Mouse (Mus musculus) right cerebral cortex, postnatal 4 days (tissue): ENCODE measurements at regions not wholly inside any gene's neighbourhood (a gene's known extent, or its start where the extent isn't known, plus 50 kb on each side); places are given as distances from the start of the nearest gene placed in this dataset.

ENCODE experiments used
- DNase-seq: peaks from one replicate; pipeline ENCODE4 v3.0.0-alpha.2; 2022

DNA sequence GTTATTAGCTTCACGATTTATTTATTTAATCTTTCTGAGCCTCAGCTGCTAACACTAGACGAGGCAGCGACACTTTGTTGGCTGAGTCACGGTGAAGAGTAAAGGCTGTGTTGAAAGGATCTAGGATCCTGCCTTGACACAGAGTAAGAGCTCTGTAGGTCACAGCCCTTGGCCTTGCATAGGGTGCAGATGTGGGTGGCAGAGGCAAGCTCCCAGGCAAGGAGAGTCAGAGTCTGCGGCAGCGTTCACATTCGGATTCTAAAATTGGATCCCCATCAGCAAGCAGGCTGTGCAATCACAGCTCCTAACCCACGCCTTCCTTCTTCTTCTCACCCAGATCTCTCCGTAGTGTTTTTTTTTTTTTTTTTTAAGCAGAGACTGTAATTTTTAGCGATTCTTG is 94.3 kb upstream of the Prickle1 start:
- DNase-seq = peak; percentile 28

DNA sequence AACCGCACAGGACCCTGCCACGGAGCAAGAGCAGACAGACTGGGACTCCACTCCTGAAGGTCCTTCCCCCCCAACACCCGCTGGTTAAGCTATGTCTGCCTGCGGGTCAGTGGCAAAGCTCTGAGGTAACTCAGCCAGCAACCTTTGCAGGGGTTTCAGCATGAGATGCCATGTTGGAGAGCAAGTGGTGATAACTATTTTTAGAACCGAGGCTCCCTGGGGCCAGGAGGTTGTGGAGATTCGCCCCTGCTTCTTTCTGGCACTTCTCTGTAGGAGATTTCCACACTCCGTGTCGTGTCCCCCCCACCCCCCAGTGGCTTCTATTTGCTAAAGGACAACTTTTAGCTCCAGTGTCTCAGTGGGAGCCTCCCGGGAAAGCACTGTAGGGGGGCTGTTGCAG is 90.7 kb upstream of the Prickle1 start:
- DNase-seq = no peak

DNA sequence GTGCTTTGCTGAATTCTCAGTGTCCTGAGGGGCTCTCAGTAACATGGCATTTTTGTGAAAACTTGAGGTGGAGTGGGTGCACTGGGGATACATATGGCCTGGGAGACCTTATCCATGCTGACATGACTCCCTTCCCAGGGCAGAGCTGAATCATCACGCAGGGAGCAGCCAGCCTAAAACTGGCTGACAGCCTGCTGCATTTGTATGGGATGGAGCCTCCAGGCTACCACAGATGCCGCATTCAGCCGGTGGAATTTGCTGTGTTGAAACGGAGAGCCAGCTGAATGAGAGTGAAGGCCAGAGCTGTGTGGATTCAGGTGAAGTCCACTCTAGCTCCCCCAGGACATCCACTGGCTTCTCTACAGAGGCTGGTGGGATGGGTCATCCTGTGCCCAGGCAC is 85.9 kb upstream of the Prickle1 start:
- no peak for DNase-seq

DNA sequence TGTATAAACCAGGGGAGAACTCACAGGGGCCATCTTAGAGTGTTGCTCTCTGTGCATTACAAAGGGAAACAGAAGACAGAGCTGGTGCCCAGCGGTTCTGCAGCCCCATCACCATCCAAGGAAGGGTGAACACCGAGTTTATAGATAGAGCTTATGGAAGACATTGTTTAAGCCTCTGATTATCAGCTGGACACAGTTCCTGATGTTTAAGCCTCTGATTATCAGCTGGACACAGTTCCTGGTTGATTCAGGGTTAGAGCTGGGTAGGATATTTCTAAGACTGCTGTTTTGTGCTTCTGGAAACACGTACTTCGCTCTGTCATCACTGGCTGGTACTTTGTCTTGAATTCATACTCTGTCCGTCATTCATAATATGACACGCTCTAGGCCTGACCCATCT is 79.9 kb upstream of the Prickle1 start:
- no peak for DNase-seq

DNA sequence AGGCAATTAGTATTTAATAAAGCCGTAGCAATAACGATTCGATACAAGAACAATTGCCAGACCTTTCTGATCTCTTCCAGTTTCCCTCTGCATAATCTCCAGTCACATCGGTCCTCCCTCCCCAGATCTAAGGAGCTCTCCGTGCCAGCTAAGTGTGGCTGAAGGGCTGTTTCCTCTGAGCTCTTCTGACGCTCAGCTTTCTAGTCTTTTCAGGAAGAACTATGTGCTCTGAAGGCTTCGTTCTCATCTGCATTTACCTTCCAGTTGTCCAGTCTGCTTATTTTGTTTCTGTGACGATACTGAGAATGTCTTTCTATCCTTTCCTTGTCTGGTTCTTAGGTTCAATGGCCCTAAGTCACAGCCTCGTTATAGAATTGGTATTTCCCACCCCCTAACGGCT is 78.3 kb upstream of the Prickle1 start:
- DNase-seq = no peak

DNA sequence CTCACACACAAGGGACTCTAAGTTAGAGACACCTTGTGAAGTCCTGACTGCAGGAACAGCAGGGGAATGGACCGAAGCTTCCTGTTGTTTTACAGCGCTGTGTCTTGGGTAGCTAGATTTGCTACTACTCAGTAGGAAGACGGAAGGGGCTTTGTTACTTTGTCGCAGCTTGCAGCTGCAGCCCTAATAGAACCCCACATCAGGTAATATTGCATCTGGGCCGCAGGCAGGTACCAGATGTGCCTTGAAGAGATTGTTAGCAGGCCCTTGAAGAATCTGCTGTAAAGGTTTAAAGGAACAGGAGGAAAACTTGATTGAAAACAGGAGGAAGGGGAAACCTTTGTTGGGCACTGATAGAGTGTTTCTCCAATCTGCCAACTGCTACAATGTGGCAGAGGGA is 68.2 kb upstream of the Prickle1 start:
- DNase-seq = no peak

DNA sequence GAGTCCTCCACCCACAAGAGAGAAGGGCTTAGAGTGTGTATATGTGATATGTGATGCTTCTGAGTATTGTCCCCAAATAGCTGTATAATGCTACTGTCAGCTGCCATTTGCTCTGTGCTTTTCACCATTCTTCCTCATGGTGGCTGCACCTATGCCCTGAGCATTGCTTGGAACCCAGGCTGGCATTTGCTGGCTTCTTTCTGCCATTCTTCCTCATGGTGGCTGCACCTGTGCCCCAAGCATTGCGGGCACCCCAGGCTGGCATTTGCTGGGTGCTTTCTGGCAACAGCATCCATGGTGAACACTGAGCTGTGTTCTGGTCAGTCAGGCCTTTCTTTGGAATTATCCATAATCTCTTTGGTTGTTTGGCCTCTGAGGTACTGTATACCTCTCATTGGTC is 66.9 kb upstream of the Prickle1 start:
- no peak for DNase-seq

DNA sequence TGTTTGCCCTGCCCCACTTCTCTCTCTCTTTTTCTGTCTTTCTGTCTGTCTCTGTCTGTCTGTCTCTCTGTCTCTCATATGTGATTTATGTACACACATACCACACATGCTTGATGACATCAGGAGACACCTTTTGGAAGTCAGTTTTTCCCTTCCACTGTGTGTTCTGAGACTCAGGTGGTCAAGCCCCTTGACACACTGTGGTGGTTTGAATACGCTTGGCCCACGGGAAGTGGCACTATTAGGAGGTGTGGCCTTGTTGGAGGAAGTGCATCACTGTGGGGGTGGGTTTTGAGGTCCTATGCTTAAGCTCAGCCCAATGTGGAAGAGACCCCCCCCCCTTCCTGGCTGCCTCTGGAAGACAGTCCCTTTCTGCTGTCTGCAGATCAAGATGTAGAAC is 66.1 kb upstream of the Prickle1 start:
- no peak for DNase-seq

DNA sequence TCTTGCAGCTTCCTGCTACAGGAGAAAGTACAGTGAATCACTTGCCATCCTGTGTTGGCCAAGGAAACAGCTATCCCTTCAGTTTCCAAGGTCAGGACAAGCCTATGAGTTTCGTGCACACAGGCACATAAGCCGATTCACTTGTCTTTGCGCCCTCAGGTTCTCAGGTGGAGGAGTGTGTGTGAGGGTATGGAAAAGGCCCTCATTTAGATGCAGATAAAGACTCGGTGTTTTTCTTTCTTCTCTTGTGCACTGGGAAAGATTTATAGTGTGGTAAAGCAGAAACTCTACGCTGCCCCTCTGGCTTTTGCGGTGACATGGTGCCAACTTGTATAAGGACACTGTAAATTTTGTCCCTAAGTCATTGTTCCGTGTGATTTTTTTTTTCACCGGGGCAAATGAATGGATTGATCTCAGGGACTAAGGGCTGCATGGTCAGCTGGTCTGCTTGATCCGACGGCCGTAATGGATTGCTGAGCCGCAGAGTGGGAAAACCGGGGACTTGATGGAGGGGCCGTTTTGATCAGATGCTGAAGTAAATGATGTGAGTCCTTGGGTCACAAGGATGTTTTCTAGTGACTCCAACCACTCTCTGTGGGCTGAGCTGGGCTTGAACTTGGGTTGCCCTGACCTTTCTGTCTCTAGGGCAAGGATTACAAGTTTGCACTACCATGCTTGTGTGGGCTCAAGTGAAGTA is 65.4 kb upstream of the Prickle1 start:
- DNase-seq = no peak

DNA sequence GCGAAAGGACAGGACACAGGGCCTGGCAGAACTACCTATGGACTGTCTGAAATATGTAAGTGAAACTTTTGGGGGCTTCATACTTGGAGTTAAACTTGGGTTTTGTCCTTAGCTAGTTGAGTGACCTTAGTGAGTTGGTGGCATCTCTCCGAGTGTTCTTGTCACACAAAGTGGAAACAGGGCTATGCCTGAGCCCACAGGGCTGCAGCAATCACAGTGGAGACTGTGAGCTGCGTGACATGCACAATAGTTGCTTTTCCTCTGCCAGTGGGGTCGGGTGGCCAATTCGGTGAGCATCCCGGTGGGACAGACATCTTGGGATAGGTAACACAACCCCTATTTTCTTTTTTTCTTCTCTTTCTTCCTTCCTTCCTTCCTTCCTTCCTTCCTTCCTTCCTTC is 61.5 kb upstream of the Prickle1 start:
- no peak for DNase-seq

DNA sequence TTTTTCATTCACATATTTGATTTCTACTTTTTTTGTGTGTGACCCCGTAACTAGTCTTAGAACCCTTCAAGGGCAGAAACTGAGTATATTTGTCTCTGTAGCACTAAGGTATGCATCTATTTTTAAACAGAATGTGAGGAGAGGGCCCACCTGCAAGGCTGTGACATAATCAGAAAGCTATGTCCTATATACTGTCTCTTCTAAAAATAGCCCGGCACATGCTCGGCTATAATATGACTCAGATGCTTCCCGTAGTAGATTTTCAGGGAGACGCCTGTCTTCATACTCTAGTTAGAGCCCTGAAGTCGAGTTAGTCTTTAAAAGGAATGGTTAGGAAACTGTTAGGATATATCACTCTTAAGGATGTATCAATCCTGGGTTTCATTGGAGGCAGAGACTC is 61.0 kb upstream of the Prickle1 start:
- no peak for DNase-seq

DNA sequence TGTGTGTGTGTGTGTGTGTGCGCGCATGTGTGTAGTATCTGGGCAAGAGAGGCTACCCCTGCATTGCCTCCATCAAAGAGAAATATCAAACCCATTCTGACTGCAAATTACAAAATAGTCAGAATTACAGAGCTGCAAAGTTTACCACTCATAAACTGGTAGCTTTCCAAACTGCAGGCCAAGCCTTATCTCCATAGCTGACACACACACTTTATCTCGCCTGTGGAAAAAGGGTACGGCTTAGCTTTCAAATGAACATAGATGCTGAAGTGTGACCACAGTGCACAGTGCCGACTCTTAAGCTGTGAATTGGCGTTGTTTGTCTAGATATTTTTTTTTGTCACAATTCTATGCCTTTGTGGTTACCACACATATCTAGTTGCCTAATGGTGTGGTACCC is 60.1 kb upstream of the Prickle1 start:
- DNase-seq = no peak

DNA sequence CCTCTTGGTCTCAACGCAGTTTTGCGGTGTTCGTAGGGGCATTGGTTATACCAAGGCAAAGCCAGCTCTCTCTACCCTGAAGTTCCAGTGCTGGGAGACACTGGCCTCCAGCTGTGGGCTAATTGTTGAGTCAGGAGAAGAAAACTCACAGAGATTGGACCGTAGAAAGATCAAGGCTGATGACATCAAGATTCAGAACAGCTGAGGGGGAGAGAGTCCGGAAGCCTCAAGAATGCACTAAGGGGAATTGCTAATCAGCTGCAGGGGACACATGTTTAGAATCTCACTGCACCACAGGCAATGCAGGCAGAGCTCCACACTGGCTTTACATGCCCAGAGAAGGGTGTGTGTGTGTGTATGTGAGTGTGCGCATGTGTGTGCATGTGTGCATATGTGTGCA is 59.6 kb upstream of the Prickle1 start:
- DNase-seq = no peak

DNA sequence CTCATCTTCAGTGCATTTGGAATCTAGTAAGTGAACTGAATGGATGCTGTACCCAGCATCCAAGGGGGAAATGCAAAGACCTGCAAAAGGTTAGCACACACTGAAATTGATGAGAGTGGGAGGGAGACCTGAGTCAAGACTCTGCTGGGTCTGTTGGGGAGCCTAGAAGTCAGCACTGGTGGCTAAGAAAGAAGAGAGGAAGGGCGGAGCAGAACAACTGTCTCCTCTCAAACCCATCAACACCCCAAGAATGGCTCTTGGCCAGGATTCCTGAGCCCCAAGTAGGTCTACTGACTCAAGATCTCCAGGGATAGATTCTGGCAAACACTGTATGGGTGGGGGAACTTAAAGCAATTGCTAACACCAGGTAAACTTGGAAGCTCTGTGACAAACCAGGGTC is 57.7 kb upstream of the Prickle1 start:
- no peak for DNase-seq

DNA sequence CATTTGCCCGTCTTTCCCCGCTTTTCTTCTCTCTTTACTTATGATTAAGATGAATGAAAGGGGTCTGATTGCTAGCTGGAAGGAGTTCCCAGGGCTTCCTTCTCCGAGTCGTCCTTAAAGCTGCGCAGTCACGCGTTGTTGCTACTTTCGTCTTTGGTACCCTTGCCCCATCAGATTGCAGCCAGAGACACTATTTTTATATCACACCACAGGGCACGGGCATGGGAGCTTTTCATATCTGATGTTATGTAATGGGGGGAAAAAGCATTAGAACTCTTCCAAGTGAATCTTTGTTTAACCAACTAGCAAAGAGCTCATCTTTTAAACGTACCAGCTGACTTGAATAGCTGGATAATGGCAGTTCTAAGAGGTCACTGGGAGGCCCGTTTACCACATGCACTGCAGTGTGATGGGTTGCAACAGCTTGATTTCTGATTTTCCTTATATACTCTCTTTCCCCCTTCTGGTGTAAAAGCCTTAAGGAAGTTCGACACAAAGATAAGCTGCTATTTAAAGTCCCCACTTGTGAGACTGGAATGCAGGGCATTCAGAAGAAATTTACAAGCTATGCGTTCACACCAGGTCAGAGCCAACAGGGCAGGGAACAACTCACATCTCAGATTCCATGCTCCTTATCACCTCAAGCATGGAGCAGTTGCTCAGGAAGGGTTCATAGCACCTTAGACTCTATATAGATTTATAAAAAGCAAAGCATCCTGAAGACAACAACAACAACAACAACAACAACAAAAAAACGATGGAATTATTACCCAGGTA is 55.5 kb upstream of the Prickle1 start:
- no peak for DNase-seq

DNA sequence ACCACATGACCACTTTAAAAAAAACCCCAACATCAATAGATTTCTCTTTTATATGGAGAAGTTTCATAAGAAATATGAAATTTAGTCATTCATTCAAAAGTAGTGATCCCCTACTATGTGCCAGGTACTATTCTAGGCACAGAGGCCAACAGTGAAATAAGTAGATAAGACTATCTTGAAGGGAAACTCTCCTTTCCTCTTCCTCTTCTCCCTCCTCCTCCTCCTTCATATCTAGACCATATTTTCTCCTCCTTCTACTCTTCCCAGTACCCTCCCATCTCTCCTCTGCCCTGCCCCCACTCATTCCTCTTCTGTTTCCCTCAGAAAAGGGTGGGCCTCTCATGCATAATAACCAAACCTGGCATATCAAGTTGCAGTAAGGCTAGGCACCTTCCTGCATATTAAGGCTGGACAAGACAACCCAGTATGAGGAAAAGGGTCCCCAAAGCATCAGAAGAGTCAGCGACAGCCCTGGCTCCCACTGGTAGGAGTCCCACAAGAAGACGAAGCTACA is 54.4 kb upstream of the Prickle1 start:
- no peak for DNase-seq

DNA sequence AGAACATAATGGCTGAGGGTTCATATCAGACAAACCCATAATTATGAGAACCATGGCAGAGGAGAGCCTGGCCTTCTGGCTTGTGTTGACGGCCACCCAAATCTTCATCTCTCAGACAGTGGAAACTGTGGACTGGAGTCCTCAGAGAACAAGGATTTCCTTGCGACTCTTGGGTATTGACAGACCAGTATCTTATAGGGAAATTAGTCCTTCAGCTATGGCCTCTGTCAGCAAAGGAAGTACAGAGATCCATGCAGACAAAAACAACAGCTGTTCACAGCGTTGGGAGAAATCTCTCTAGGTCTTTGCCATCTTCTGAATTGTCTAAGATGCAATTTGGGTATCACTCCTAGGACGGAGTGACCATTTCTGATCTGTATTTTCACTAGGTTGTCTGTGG is 53.0 kb upstream of the Prickle1 start:
- no peak for DNase-seq

DNA sequence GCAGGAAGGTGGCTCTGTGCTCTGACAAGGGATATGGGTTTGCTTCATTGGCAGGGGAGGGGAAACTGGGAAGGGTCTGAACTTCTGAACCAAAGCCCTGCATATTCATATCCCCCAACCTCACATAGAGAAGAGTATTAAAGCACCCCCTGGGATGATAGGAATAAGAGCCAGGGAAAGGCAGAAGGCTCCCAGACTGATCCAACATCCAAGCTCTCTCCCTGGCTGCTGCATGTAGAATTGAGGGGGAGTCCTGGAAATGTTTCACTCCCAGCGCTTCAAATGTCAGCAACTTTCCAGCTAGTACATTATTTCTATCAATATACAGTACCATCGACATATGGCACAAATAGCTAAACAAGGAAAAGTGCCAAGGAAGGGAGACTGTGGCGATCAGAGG is 51.1 kb upstream of the Prickle1 start:
- no peak for DNase-seq

DNA sequence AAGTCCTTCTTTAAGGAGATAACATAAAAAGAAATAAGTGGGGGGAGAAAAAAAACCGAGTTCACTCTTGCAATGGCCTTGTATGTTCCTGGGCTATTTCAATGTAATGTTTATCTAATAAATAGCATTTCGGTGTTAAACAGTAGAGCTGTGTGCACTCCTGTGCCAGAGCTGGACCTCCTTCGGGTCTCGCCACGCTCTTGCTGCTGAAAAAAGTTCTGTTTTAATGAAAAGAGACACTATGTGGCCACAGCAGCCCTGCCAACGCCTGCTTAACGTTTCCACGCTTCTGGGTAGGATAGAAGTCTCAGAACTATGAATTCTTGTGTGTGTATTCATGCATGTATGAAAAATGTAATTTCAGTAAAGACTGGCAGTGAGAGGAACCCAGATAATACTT is 50.3 kb upstream of the Prickle1 start:
- no peak for DNase-seq
